Mouse (Mus musculus) heart, adult 2 months (tissue): ENCODE data around the gene Usmg5. TPM values are rescaled to one million over a fixed set of nuclear protein-coding genes. Genes with fewer than 3 reads are reported as not detected.

Experiments
- DNase-seq, 2 experiments: peaks; one replicate each; pipeline ENCODE4 v3.0.0; 2021
- H3K27ac ChIP-seq: fragments of 200-600 bp; 2 replicates; pipeline ENCODE4 v1.8.1; 2022
- H3K27me3 ChIP-seq: fragments of 200-500 bp; 2 replicates; pipeline ENCODE4 v1.6.1; 2012; ENCODE audit warnings: mild to moderate bottlenecking, low read length, inconsistent platforms, mixed read lengths; ENCODE audit not compliant: control insufficient read depth, insufficient read depth
- H3K36me3 ChIP-seq: fragments of 200-500 bp; 2 replicates; pipeline ENCODE4 v1.6.1; 2012; ENCODE audit warnings: low read length, inconsistent platforms; ENCODE audit not compliant: control insufficient read depth, insufficient read depth
- H3K4me1 ChIP-seq: fragments of 200-500 bp; 2 replicates; pipeline ENCODE4 v1.6.1; 2011; ENCODE audit warnings: low read length; ENCODE audit not compliant: control insufficient read depth, insufficient read depth
- H3K4me3 ChIP-seq: fragments of 200-600 bp; 2 replicates; pipeline ENCODE4 v1.8.1; 2022
- H3K79me2 ChIP-seq: fragments of 200-500 bp; replicated peaks from 2 replicates; pipeline ENCODE4 v1.6.1; 2012; ENCODE audit warnings: mild to moderate bottlenecking, inconsistent platforms, low read length, moderate library complexity, mixed read lengths; ENCODE audit not compliant: control insufficient read depth, insufficient read depth
- H3K9ac ChIP-seq: fragments of 200-500 bp; 2 replicates; pipeline ENCODE4 v1.6.1; 2012; ENCODE audit warnings: low read depth, mild to moderate bottlenecking, control low read depth, inconsistent platforms, low read length, mixed read lengths
- CTCF ChIP-seq: fragments of 200-600 bp; IDR thresholded peaks from 2 replicates; pipeline ENCODE4 v1.8.1; 2022; ENCODE audit warnings: antibody characterized with exemption, mild to moderate bottlenecking, moderate library complexity
- EP300 ChIP-seq: fragments of 200-500 bp; IDR thresholded peaks from 2 replicates; pipeline ENCODE4 v1.6.1; 2011; ENCODE audit warnings: low read depth, low read length, control low read depth; ENCODE audit not compliant: insufficient read depth
- POLR2A ChIP-seq: fragments of 200-500 bp; IDR thresholded peaks from 2 replicates; pipeline ENCODE4 v1.6.1; 2011; ENCODE audit warnings: mild to moderate bottlenecking, low read depth, low read length, control low read depth; ENCODE audit not compliant: insufficient read depth
- WGBS: fragments of 180-500 bp; shearing (Covaris S2); methylation state at CpG from one replicate; pipeline ENCODE4 v1.1.7; 2018; 5-methylcytosine and 5-hydroxymethylcytosine counted together
- intact Hi-C: fragments of 180-260 bp; cut with DNase I; formaldehyde crosslinking; loops from one replicate; pipeline ENCODE4 v1.15.1; 2025
- polyA plus RNA-seq: library from polyadenylated mRNA; depleted of rRNA; stranded (reverse); fragments of >200 nt; gene quantifications from 2 replicates; pipeline ENCODE4 v1.2.3, GENCODE M21; 2012
- total RNA-seq, 2 experiments: library from RNA; stranded (reverse); gene quantifications; 2 replicates each; pipeline ENCODE4 v1.2.3; 2021

Gene Usmg5
- total and polyA plus RNA-seq, 3 experiments = 762 to 2,490 (median 2,026) TPM

- Histone ChIP-seq H3K27me3 (no peaks in the 10 kb centered on the region), H3K79me2 (no peaks in the 10 kb centered on the region), H3K27ac (peak overlapping the region; percentile 87), H3K36me3 (no peaks in the 10 kb centered on the region; the same call in 1 of the 2 replicates), H3K4me3 (peak overlapping the region; percentile 82), H3K9ac (peak overlapping the region; percentile 98), H3K4me1 (0 out of 2 replicates have a peak, but pooled peaks cover 2% of the 10 kb centered on the region)
- intact Hi-C loops = loop anchor here (1.0 kb wide), 1 partner anchor 22 kb away; the partner anchor contains the start of genes Pdcd11 and Usmg5
- DNase-seq = peak; percentile 88 to 90
- TF ChIP-seq EP300 (0 out of 2 replicates have a peak, but pooled peaks have one; percentile 24), CTCF (peak; percentile 39), POLR2A (peak; percentile 38; the same call in 1 of the 2 replicates)
- 0% methylated on average over 64 of the region's 72 CpGs for WGBS
Observed at GRCm38 (mm10) chr19:47067924-47068611, 22.4 kb downstream of the Usmg5 start.

DNA sequence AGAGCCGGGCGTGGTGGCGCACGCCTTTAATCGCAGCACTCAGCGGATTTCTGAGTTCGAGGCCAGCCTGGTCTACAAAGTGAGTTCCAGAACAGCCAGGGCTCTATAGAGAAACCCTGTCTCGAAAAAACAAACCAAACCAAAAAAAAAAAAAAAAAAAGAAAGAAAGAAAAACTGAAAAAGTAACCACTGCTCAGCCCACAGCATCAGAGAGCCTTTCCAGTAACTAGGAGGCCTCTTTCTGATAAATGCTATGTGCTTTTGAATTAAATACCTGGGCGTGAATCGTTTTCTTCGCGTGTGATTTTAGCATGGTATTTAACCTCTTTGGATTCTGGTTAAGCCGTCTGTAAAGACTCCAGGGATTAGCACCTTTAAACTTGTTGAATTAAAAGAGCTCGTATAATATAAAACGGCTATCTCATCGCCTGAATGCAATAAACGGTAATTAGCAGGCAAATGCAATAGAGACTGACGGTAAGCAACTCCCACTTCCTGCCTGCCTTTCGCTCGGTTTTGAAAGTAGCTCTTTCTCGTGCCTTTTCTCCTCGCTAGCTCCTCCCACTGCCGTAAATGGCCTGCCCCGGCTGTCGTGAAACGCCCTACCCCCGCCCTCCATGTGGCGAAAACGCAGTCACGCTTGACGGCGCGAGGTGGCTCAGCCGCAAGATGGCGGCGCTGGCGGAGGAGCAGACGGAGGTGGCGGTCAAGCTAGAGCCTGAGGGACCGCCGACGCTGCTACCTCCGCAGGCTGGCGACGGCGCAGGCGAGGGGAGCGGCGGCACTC lies 23.2 kb downstream of the Usmg5 start, which contains the start of gene Taf5:
TSS of gene Taf5 (plus strand) at position 651 of the 787 bp plus-strand sequence.
- TF ChIP-seq POLR2A (peak; percentile 93), CTCF (no peak), EP300 (peak; percentile 40; the same call in 1 of the 2 replicates)
- peak within 1 kb of the TSS; percentile 82 for H3K4me3 ChIP-seq
- no peaks in the 10 kb centered on the region; the same call in 1 of the 2 replicates for H3K36me3 ChIP-seq
- H3K9ac ChIP-seq = peak within 1 kb of the TSS; percentile 98
- H3K79me2 ChIP-seq = no peaks in the 10 kb centered on the region
- intact Hi-C loops = no loop called here
- H3K27ac ChIP-seq = peak within 1 kb of the TSS; percentile 87
- WGBS = 11% methylated on average over 47 of the region's 49 CpGs
- peak; percentile 97 to 98 for DNase-seq
- H3K4me1 ChIP-seq = 0 out of 2 replicates have a peak, but pooled peaks cover 2% of the 10 kb centered on the region
- no peaks in the 10 kb centered on the region for H3K27me3 ChIP-seq

- Histone ChIP-seq H3K4me1 (0 out of 2 replicates have a peak, but pooled peaks cover 2% of the 10 kb centered on the region), H3K4me3 (no peak overlapping the region), H3K36me3 (no peaks in the 10 kb centered on the region), H3K27me3 (no peaks in the 10 kb centered on the region), H3K27ac (no peak overlapping the region), H3K79me2 (no peaks in the 10 kb centered on the region), H3K9ac (no peak overlapping the region)
- peak; percentile 26 for TF ChIP-seq CTCF
- TF ChIP-seq POLR2A = no peak
- intact Hi-C loops = no loop called here
- 90% methylated on average over 3 of the region's 3 CpGs for WGBS
- no peak for DNase-seq
Observed at GRCm38 (mm10) chr19:47065860-47066259, 24.6 kb downstream of the Usmg5 start.

DNA sequence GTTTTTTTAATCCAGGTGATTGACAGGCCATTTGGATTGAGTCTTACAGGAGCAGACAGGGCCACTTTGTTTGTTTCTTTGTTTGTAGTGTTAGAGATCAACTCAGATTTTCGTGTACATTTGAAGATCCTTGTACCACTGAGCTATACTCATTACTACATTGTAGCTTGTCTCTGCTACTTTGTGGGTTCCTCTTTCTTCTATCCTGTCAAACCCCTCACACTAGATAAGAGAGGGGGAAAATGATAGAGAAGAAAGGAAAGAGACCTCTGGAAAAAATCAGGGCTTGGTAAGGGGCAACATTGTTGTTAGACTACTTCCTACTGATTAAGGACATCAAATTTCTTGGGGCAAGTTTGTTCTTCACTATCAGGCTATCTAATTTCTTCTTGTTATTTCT lies 32.8 kb downstream of the Usmg5 start:
- H3K27me3 ChIP-seq = no peaks in the 10 kb centered on the region
- 44% methylated on average over 1 of the region's 1 CpGs for WGBS
- TF ChIP-seq POLR2A = no peak
- TF ChIP-seq EP300 = no peak
- TF ChIP-seq CTCF = no peak
- H3K36me3 ChIP-seq = no peaks in the 10 kb centered on the region
- intact Hi-C loops = no loop called here
- no peak overlapping the region for H3K4me3 ChIP-seq
- H3K79me2 ChIP-seq = no peaks in the 10 kb centered on the region
- no peak overlapping the region for H3K9ac ChIP-seq
- no peaks in the 10 kb centered on the region for H3K4me1 ChIP-seq
- H3K27ac ChIP-seq = no peak overlapping the region
- no peak for DNase-seq

DNA sequence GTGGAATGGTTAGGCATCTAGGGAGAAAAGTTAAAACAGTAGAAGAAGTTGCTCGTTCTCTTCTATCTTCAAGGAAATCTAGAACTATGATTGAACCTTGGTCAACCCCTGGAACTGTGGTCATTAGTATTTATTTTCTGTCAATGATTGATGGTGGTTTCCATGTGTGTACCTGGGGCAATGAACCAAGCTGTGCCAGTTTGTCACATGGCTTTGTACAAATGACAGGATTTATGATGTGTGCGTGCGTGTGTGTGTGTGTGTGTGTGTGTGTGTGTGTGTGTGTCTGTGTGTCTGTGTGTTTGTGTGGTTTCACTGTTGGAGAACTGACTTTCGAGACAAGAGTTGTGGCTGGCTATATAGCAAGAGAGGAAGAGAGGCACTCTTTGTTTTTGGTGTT lies 37.0 kb downstream of the Usmg5 start:
- intact Hi-C loops = no loop called here

DNA sequence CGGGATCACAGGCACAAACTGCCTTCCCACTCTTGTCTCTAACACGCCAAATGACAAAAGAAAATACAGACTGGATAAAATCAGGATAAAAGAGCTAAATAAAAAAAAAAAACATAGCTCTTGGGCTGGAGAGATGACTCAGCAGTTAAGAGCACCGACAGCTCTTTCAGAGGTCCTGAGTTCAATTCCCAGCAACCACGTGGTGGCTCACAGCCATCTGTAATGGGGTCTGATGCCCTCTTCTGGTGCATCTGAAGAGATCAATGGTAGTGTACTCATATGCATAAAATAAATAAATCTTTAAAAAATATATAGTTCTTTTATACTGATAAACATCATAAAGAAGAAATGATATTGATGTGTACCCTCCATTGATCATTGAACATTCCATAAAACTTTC lies 37.5 kb downstream of the Usmg5 start:
- Histone ChIP-seq H3K4me1 (peaks cover 4% of the 10 kb centered on the region; the same call in 1 of the 2 replicates), H3K27ac (no peak overlapping the region), H3K4me3 (no peak overlapping the region), H3K36me3 (no peaks in the 10 kb centered on the region), H3K79me2 (no peaks in the 10 kb centered on the region), H3K9ac (no peak overlapping the region), H3K27me3 (no peaks in the 10 kb centered on the region)
- 79% methylated on average over 4 of the region's 4 CpGs for WGBS
- intact Hi-C loops = no loop called here
- TF ChIP-seq POLR2A = no peak
- TF ChIP-seq EP300 = no peak
- TF ChIP-seq CTCF = no peak
- no peak for DNase-seq

More for the DNA sequence above, 37.0 kb downstream of the Usmg5 start:
- peaks cover 4% of the 10 kb centered on the region; the same call in 1 of the 2 replicates for H3K4me1 ChIP-seq
- H3K79me2 ChIP-seq = no peaks in the 10 kb centered on the region
- H3K27me3 ChIP-seq = no peaks in the 10 kb centered on the region
- H3K9ac ChIP-seq = no peak overlapping the region
- no peak overlapping the region for H3K4me3 ChIP-seq
- 82% methylated on average over 4 of the region's 4 CpGs for WGBS
- H3K27ac ChIP-seq = no peak overlapping the region
- no peak for DNase-seq
- TF ChIP-seq POLR2A = no peak
- TF ChIP-seq EP300 = no peak
- no peak for TF ChIP-seq CTCF
- H3K36me3 ChIP-seq = no peaks in the 10 kb centered on the region
